Mouse (Mus musculus) lung, adult 2 months (tissue): ENCODE results near the gene Ophn1. TPM values are rescaled to one million over a fixed set of nuclear protein-coding genes. Genes with fewer than 3 reads are reported as not detected.

Experiments
- DNase-seq: peaks from one replicate; pipeline ENCODE4 v3.0.0; 2022
- H3K4me1 ChIP-seq: fragments of 200-500 bp; 2 replicates; pipeline ENCODE4 v1.6.1; 2011; ENCODE audit warnings: low read length; ENCODE audit not compliant: control insufficient read depth, insufficient read depth
- H3K4me3 ChIP-seq: fragments of 200-500 bp; replicated peaks from 2 replicates; pipeline ENCODE3; 2011; ENCODE audit warnings: low read depth, mild to moderate bottlenecking, control low read depth, low read length; ENCODE audit errors: extremely low read depth
- CTCF ChIP-seq: fragments of 200-500 bp; IDR thresholded peaks from 2 replicates; pipeline ENCODE4 v1.5.1; 2011; ENCODE audit warnings: mild to moderate bottlenecking, low read length, control low read depth; ENCODE audit not compliant: insufficient read depth
- POLR2A ChIP-seq: fragments of 200-500 bp; IDR thresholded peaks from 2 replicates; pipeline ENCODE4 v1.6.1; 2011; ENCODE audit warnings: low read depth, mild to moderate bottlenecking, control low read depth, low read length, borderline replicate concordance; ENCODE audit errors: extremely low read depth
- WGBS: fragments of 180-500 bp; shearing (Covaris S2); methylation state at CpG from one replicate; pipeline ENCODE4 v1.1.7; 2018; 5-methylcytosine and 5-hydroxymethylcytosine counted together
- polyA plus RNA-seq: library from polyadenylated mRNA; depleted of rRNA; stranded (reverse); fragments of >200 nt; gene quantifications from 2 replicates; pipeline ENCODE4 v1.2.3, GENCODE M21; 2012

Gene Ophn1
- polyA plus RNA-seq, 1 experiment: 6.0 TPM

GRCm38 (mm10) chrX:98701635-98702034 lies 189.2 kb downstream of the Ophn1 start:
- H3K4me3 ChIP-seq: no peak overlapping the region
- TF ChIP-seq POLR2A: no peak
- peak; percentile 70 for TF ChIP-seq CTCF
- DNase-seq: peak; percentile 16
- no peaks in the 10 kb centered on the region for H3K4me1 ChIP-seq
- 15% methylated on average over 4 of the region's 4 CpGs for WGBS

- no peak for DNase-seq
- H3K4me1 ChIP-seq: no peaks in the 10 kb centered on the region
- TF ChIP-seq POLR2A (no peak), CTCF (no peak)
- no peak overlapping the region for H3K4me3 ChIP-seq
Observed at GRCm38 (mm10) chrX:98682603-98683002, 208.2 kb downstream of the Ophn1 start.

GRCm38 (mm10) chrX:98681281-98681680 lies 209.5 kb downstream of the Ophn1 start:
- DNase-seq: no peak
- Histone ChIP-seq H3K4me3 (no peak overlapping the region), H3K4me1 (no peaks in the 10 kb centered on the region)
- TF ChIP-seq POLR2A (no peak), CTCF (no peak)
- WGBS: 66% methylated on average over 2 of the region's 2 CpGs

- H3K4me3 ChIP-seq: no peak overlapping the region
- H3K4me1 ChIP-seq: no peaks in the 10 kb centered on the region
- no peak for DNase-seq
- TF ChIP-seq POLR2A (no peak), CTCF (no peak)
Observed at GRCm38 (mm10) chrX:98670988-98671387, 219.8 kb downstream of the Ophn1 start.

- no peak overlapping the region for H3K4me3 ChIP-seq
- H3K4me1 ChIP-seq: no peaks in the 10 kb centered on the region
- no peak for DNase-seq
Observed at GRCm38 (mm10) chrX:98651431-98651830, 239.4 kb downstream of the Ophn1 start.

GRCm38 (mm10) chrX:98628666-98629404 lies 262.0 kb downstream of the Ophn1 start:
- Histone ChIP-seq H3K4me1 (no peaks in the 10 kb centered on the region), H3K4me3 (no peak overlapping the region)
- WGBS: 84% methylated on average over 3 of the region's 3 CpGs
- no peak for TF ChIP-seq POLR2A
- no peak for TF ChIP-seq CTCF
- no peak for DNase-seq

More at GRCm38 (mm10) chrX:98651431-98651830, 239.4 kb downstream of the Ophn1 start:
- TF ChIP-seq POLR2A: no peak
- TF ChIP-seq CTCF: no peak

GRCm38 (mm10) chrX:98618865-98619264 lies 272.0 kb downstream of the Ophn1 start:
- TF ChIP-seq CTCF (no peak), POLR2A (no peak)
- Histone ChIP-seq H3K4me3 (no peak overlapping the region), H3K4me1 (no peaks in the 10 kb centered on the region)
- peak; percentile 2 for DNase-seq
- 4% methylated on average over 2 of the region's 2 CpGs for WGBS

GRCm38 (mm10) chrX:98617426-98617825 lies 273.4 kb downstream of the Ophn1 start:
- TF ChIP-seq CTCF: no peak
- Histone ChIP-seq H3K4me3 (no peak overlapping the region), H3K4me1 (no peaks in the 10 kb centered on the region)
- 57% methylated on average over 4 of the region's 4 CpGs for WGBS
- DNase-seq: no peak

- TF ChIP-seq CTCF: no peak
- no peak for TF ChIP-seq POLR2A
- H3K4me1 ChIP-seq: no peaks in the 10 kb centered on the region
- H3K4me3 ChIP-seq: no peak overlapping the region
- no peak for DNase-seq
Observed at GRCm38 (mm10) chrX:98574201-98574600, 316.6 kb downstream of the Ophn1 start.

- DNase-seq: no peak
- H3K4me1 ChIP-seq: no peaks in the 10 kb centered on the region
- WGBS: 84% methylated on average over 1 of the region's 1 CpGs
- TF ChIP-seq CTCF (no peak), POLR2A (no peak)
- no peak overlapping the region for H3K4me3 ChIP-seq
Observed at GRCm38 (mm10) chrX:98546458-98546857, 344.4 kb downstream of the Ophn1 start.
